Mouse (Mus musculus) stomach, postnatal 0 days (tissue): ENCODE results near the gene Fbxo10. TPM values are rescaled to one million over a fixed set of nuclear protein-coding genes. Genes with fewer than 3 reads are reported as not detected.
A peak's percentile ranks its signal among the peaks of the same experiment; 100 is the strongest.
"Not testable (repeated sequence)": the region's sequence is repeated elsewhere in the genome, so short reads cannot be mapped to it uniquely, and the experiment has no call there.

Experiments
- ATAC-seq: fragments of 200-750 bp; cut with Nextera tagmentation; 2 replicates; pipeline ENCODE4 v1.8.0; 2017; ENCODE audit not compliant: low FRiP score, low TSS enrichment
- DNase-seq: peaks from one replicate; pipeline ENCODE4 v3.0.0-alpha.2; 2016; ENCODE audit warnings: low spot score
- H3K27ac ChIP-seq: fragments of 300-500 bp; sonication (generic); replicated peaks from 2 replicates; pipeline ENCODE4 v1.5.1; 2014; ENCODE audit warnings: mild to moderate bottlenecking, control low read depth
- H3K27me3 ChIP-seq: fragments of 300-500 bp; sonication (generic); 2 replicates; pipeline ENCODE4 v1.6.1; 2014; ENCODE audit warnings: low read length; ENCODE audit not compliant: control insufficient read depth, insufficient read depth
- H3K36me3 ChIP-seq: fragments of 300-500 bp; sonication (generic); 2 replicates; pipeline ENCODE4 v1.6.1; 2014; ENCODE audit warnings: low read length, mixed read lengths; ENCODE audit not compliant: control insufficient read depth, insufficient read depth
- H3K4me1 ChIP-seq: fragments of 300-500 bp; sonication (generic); replicated peaks from 2 replicates; pipeline ENCODE4 v1.6.1; 2014; ENCODE audit warnings: antibody characterized with exemption; ENCODE audit not compliant: control insufficient read depth, insufficient read depth
- H3K4me2 ChIP-seq: fragments of 300-500 bp; sonication (generic); replicated peaks from 2 replicates; pipeline ENCODE4 v1.6.1; 2014; ENCODE audit warnings: low read depth, mild to moderate bottlenecking, control low read depth, moderate library complexity
- H3K4me3 ChIP-seq: fragments of 300-500 bp; sonication (generic); 2 replicates; pipeline ENCODE4 v1.5.1; 2014; ENCODE audit warnings: low read depth, low read length, control low read depth
- H3K9ac ChIP-seq: fragments of 300-500 bp; sonication (generic); 2 replicates; pipeline ENCODE4 v1.6.1; 2014; ENCODE audit warnings: mild to moderate bottlenecking, low read length, control low read depth, mixed read lengths
- H3K9me3 ChIP-seq: fragments of 300-500 bp; sonication (generic); 2 replicates; pipeline ENCODE4 v1.6.1; 2016; ENCODE audit warnings: low read length; ENCODE audit not compliant: control insufficient read depth
- CTCF ChIP-seq: IDR thresholded peaks from 2 replicates; pipeline ENCODE4 v1.5.1; 2016; ENCODE audit warnings: antibody characterized with exemption, low read depth, mild to moderate bottlenecking, moderate library complexity
- EP300 ChIP-seq: optimal IDR thresholded peaks from 2 replicates; pipeline ENCODE3; 2016; ENCODE audit warnings: antibody characterized with exemption
- WGBS: fragments of 180-500 bp; shearing (Covaris S2); extraction: QIAGEN DNeasy Blood & Tissue Kit; methylation state at CpG from one replicate; pipeline ENCODE4 v1.1.7; 2014; 5-methylcytosine and 5-hydroxymethylcytosine counted together
- polyA plus RNA-seq: library from polyadenylated mRNA; unstranded; fragments of >200 nt; fragmentation: Nextera tagmentation; extraction: Ambion mirVana; gene quantifications from 2 replicates; pipeline ENCODE4 v1.2.1, GENCODE M21; 2015

The Fbxo10 gene
- polyA plus RNA-seq, 1 experiment from 2014 or later, result 4.1 TPM

- Histone ChIP-seq H3K4me1 (no peaks in the 10 kb centered on the region), H3K36me3 (peaks cover 5% of the 10 kb centered on the region), H3K4me2 (peak overlapping the region; percentile 70), H3K4me3 (peak overlapping the region; percentile 75), H3K9me3 (no peaks in the 10 kb centered on the region), H3K27me3 (no peaks in the 10 kb centered on the region), H3K27ac (peak overlapping the region; percentile 76), H3K9ac (peak overlapping the region; percentile 84)
- no peak for TF ChIP-seq CTCF
- no peak for TF ChIP-seq EP300
- peak; percentile 44 for DNase-seq
- ATAC-seq, result peak; percentile 53; the same call in 1 of the 2 replicates
- 5% methylated on average over 4 of the region's 4 CpGs for WGBS
Observed at GRCm38 (mm10) chr4:45107066-45107465, 22.7 kb upstream of the Fbxo10 start.

GRCm38 (mm10) chr4:45106409-45106808 is 22.0 kb upstream of the Fbxo10 start:
- Histone ChIP-seq H3K4me2 (peak overlapping the region; percentile 70; the same call in 1 of the 2 replicates), H3K9ac (no peak overlapping the region), H3K4me3 (no peak overlapping the region), H3K4me1 (no peaks in the 10 kb centered on the region), H3K27me3 (no peaks in the 10 kb centered on the region), H3K27ac (no peak overlapping the region), H3K36me3 (peaks cover 5% of the 10 kb centered on the region), H3K9me3 (no peaks in the 10 kb centered on the region)
- WGBS, result 66% methylated on average over 5 of the region's 5 CpGs
- TF ChIP-seq CTCF (peak; percentile 32), EP300 (no peak)
- DNase-seq, result no peak
- no peak for ATAC-seq

- 22% methylated on average over 7 of the region's 7 CpGs for WGBS
Observed at GRCm38 (mm10) chr4:45097198-45097872, 12.9 kb upstream of the Fbxo10 start.

DNA sequence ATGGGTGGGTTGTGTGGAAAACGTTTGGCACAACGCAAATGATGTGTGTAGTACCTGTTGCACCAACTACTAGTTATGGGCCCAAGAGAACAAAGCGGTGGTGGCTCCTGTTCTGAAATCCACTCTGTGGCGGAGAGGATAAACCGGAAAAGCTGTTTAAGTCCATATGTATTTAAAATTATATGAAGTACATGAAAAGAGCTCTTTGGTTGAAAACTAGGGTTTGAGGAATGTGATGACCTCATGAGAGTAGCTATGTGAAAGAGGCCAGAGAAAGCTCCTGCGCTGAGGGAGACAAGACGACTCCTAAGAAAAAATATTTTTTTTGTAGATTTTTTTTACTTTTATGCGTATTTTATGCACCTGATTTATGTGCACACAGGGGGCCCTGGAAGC is 489 bp upstream of the Fbxo10 start:
- Histone ChIP-seq H3K9ac (peak overlapping the region; percentile 89), H3K4me1 (0 out of 2 replicates have a peak, but pooled peaks cover 4% of the 10 kb centered on the region), H3K27ac (peak overlapping the region; percentile 53), H3K4me2 (peak overlapping the region; percentile 93), H3K27me3 (no peaks in the 10 kb centered on the region), H3K36me3 (no peaks in the 10 kb centered on the region), H3K4me3 (peak overlapping the region; percentile 80), H3K9me3 (no peaks in the 10 kb centered on the region)
- ATAC-seq, result peak; percentile 5; the same call in 1 of the 2 replicates
- TF ChIP-seq CTCF (0 out of 2 replicates have a peak, but pooled peaks have one; percentile 21), EP300 (no peak)
- WGBS, result 23% methylated on average over 8 of the region's 8 CpGs
- no peak for DNase-seq

More at GRCm38 (mm10) chr4:45097198-45097872, 12.9 kb upstream of the Fbxo10 start:
- DNase-seq, result peak; percentile 79
- Histone ChIP-seq H3K36me3 (0 out of 2 replicates have a peak, but pooled peaks cover 4% of the 10 kb centered on the region), H3K4me2 (no peak overlapping the region), H3K9ac (no peak overlapping the region), H3K4me1 (no peaks in the 10 kb centered on the region), H3K4me3 (no peak overlapping the region), H3K27ac (no peak overlapping the region), H3K9me3 (no peaks in the 10 kb centered on the region), H3K27me3 (no peaks in the 10 kb centered on the region)
- no peak for TF ChIP-seq EP300
- TF ChIP-seq CTCF, result peak; percentile 96
- ATAC-seq, result no peak

- no peaks in the 10 kb centered on the region for H3K9me3 ChIP-seq
- 3% methylated on average over 8 of the region's 8 CpGs for WGBS
- H3K9ac ChIP-seq, result no peak overlapping the region
- TF ChIP-seq EP300 (no peak), CTCF (no peak)
- no peak overlapping the region for H3K27ac ChIP-seq
- no peak for DNase-seq
- ATAC-seq, result no peak
- 0 out of 2 replicates have a peak, but pooled peaks cover 4% of the 10 kb centered on the region for H3K4me1 ChIP-seq
- no peaks in the 10 kb centered on the region for H3K27me3 ChIP-seq
- H3K4me2 ChIP-seq, result peak overlapping the region; percentile 93
- H3K4me3 ChIP-seq, result peak overlapping the region; percentile 80
- no peaks in the 10 kb centered on the region for H3K36me3 ChIP-seq
Observed at GRCm38 (mm10) chr4:45083487-45083886, 917 bp downstream of the Fbxo10 start.

GRCm38 (mm10) chr4:45082951-45083350 is 1.5 kb downstream of the Fbxo10 start:
- Histone ChIP-seq H3K36me3 (no peaks in the 10 kb centered on the region), H3K27ac (no peak overlapping the region), H3K4me1 (0 out of 2 replicates have a peak, but pooled peaks cover 4% of the 10 kb centered on the region), H3K27me3 (no peaks in the 10 kb centered on the region), H3K4me3 (no peak overlapping the region), H3K9me3 (no peaks in the 10 kb centered on the region), H3K4me2 (peak overlapping the region; percentile 93; the same call in 1 of the 2 replicates), H3K9ac (no peak overlapping the region)
- 61% methylated on average over 9 of the region's 9 CpGs for WGBS
- ATAC-seq (no peak), DNase-seq (peak; percentile 25)
- TF ChIP-seq CTCF, result no peak
- TF ChIP-seq EP300, result no peak

DNA sequence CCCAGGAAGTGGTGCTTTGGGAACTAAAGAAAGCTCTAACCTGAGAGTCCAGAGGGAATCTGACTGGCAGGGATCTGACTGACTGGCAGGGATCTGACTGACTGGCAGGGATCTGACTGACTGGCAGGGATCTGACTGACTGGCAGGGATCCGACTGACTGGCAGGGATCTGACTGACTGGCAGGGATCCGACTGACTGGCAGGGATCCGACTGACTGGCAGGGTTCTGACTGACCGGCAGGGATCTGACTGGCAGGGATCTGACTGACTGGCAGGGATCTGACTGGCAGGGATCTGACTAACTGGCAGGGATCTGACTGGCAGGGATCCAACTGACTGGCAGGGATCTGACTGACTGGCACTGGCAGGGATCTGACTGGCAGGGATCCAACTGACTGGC is 3.4 kb downstream of the Fbxo10 start:
- not testable (repeated sequence) for H3K27me3 ChIP-seq, H3K9me3 ChIP-seq, H3K9ac ChIP-seq, DNase-seq, H3K4me1 ChIP-seq, ATAC-seq, H3K27ac ChIP-seq, H3K4me2 ChIP-seq, H3K4me3 ChIP-seq, H3K36me3 ChIP-seq
- WGBS, result 84% methylated on average over 4 of the region's 4 CpGs
